18 mouse cellular contexts compared by ENCODE assay signal in genomic region chr2:105521841-105522240, GRCm38 (mm10).
DNase-seq lines count a peak whose midpoint lies in the region; ATAC-seq lines count a peak whose summit lies in the region.
"Had no signal": no experiment of that assay in that cellular context is flagged by ENCODE, and none has a peak within 500 bp of the region (broad histone marks: within the 10 kb centered on the region; RNA-seq: fewer than 3 reads in every experiment).

No protein-coding gene starts in this region.

- no peak overlapping the region for H3K4me2 ChIP-seq in midbrain, embryonic 14.5 days (ENCODE audit: low read length)
- H3K4me2 ChIP-seq in kidney, embryonic 16.5 days (replicated peaks; ENCODE audit: low read depth, low read length), result no peak overlapping the region
- H3K4me2 ChIP-seq in limb, embryonic 11.5 days (ENCODE audit: low read depth, severe bottlenecking), result no peak overlapping the region
- no peak overlapping the region for H3K4me2 ChIP-seq in forebrain, embryonic 12.5 days
- H3K4me2 ChIP-seq: embryonic facial prominence, embryonic 15.5 days; hindbrain, embryonic 14.5 days; intestine, embryonic 15.5 days; limb, embryonic 13.5 days; liver, embryonic 15.5 days had no signal

- peaks cover 100% of the 10 kb centered on the region for H3K27me3 ChIP-seq in midbrain, embryonic 10.5 days (ENCODE audit: low read depth, poor library complexity, severe bottlenecking)
- H3K27me3 ChIP-seq in midbrain, embryonic 14.5 days (ENCODE audit: control insufficient read depth, insufficient read depth, low read length), result peaks cover 6% of the 10 kb centered on the region; the same call in 1 of the 2 replicates
- no peaks in the 10 kb centered on the region for H3K27me3 ChIP-seq in kidney, embryonic 16.5 days (ENCODE audit: insufficient read depth, low read length)
- H3K27me3 ChIP-seq in limb, embryonic 11.5 days (ENCODE audit: control insufficient read depth, insufficient read depth, low read length), result no peaks in the 10 kb centered on the region
- peaks cover 61% of the 10 kb centered on the region for H3K27me3 ChIP-seq in forebrain, embryonic 12.5 days
- H3K27me3 ChIP-seq: embryonic facial prominence, embryonic 15.5 days; intestine, embryonic 15.5 days; limb, embryonic 13.5 days; liver, embryonic 15.5 days had no signal

- peaks cover 53% of the 10 kb centered on the region for H3K4me1 ChIP-seq in midbrain, embryonic 10.5 days
- peaks cover 3% of the 10 kb centered on the region; the same call in 1 of the 2 replicates for H3K4me1 ChIP-seq in midbrain, embryonic 14.5 days (ENCODE audit: control insufficient read depth, insufficient read depth, low read length)
- peaks cover 16% of the 10 kb centered on the region; the same call in 1 of the 2 replicates for H3K4me1 ChIP-seq in kidney, embryonic 16.5 days (ENCODE audit: insufficient read depth, low read length)
- no peaks in the 10 kb centered on the region for H3K4me1 ChIP-seq in limb, embryonic 11.5 days (ENCODE audit: control insufficient read depth, insufficient read depth, low read length)
- peaks cover 15% of the 10 kb centered on the region for H3K4me1 ChIP-seq in forebrain, embryonic 12.5 days
- H3K4me1 ChIP-seq: embryonic facial prominence, embryonic 15.5 days; intestine, embryonic 15.5 days; limb, embryonic 13.5 days; liver, embryonic 15.5 days had no signal

- peak; percentile 50 for DNase-seq in midbrain, embryonic 10.5 days (ENCODE audit: low spot score)
- no peak for DNase-seq in midbrain, embryonic 14.5 days
- peak; percentile 42 for DNase-seq in embryo, embryonic 9.5 days (ENCODE audit: extremely low spot score)
- peak; percentile 19 for DNase-seq in limb, embryonic 11.5 days (ENCODE audit: low spot score)
- no peak for DNase-seq in right cerebral cortex, adult 2 months (ENCODE audit: low spot score in 2 of 2)
- no peak for DNase-seq in right cerebral cortex, postnatal 4 days
- DNase-seq: gastrocnemius, postnatal 36 days; lung, postnatal 10 days had no signal

- ATAC-seq in midbrain, embryonic 14.5 days (ENCODE audit: low FRiP score, low TSS enrichment), result no peak
- peak; percentile 92 for ATAC-seq in kidney, embryonic 16.5 days (ENCODE audit: low FRiP score, low TSS enrichment)
- ATAC-seq in limb, embryonic 11.5 days (ENCODE audit: insufficient number of reproducible peaks, low FRiP score, low TSS enrichment, low read depth), result no peak
- no peak for ATAC-seq in forebrain, embryonic 12.5 days (ENCODE audit: low FRiP score)
- ATAC-seq: forebrain, embryonic 14.5 days; intestine, embryonic 15.5 days had no signal

- H3K9me3 ChIP-seq in midbrain, embryonic 10.5 days (replicated peaks), result no peaks in the 10 kb centered on the region
- H3K9me3 ChIP-seq in midbrain, embryonic 14.5 days (ENCODE audit: control insufficient read depth, low read length), result no peaks in the 10 kb centered on the region
- H3K9me3 ChIP-seq in kidney, embryonic 16.5 days (ENCODE audit: low read length), result no peaks in the 10 kb centered on the region
- H3K9me3 ChIP-seq in limb, embryonic 11.5 days (ENCODE audit: control insufficient read depth, low read length), result no peaks in the 10 kb centered on the region
- no peaks in the 10 kb centered on the region for H3K9me3 ChIP-seq in forebrain, embryonic 12.5 days
- H3K9me3 ChIP-seq: embryonic facial prominence, embryonic 15.5 days; heart, embryonic 10.5 days; intestine, embryonic 15.5 days; limb, embryonic 13.5 days; liver, embryonic 15.5 days had no signal

- no peak overlapping the region for H3K4me3 ChIP-seq in midbrain, embryonic 10.5 days
- no peak overlapping the region for H3K4me3 ChIP-seq in midbrain, embryonic 14.5 days (replicated peaks; ENCODE audit: low read depth, low read length)
- H3K4me3 ChIP-seq in kidney, embryonic 16.5 days (ENCODE audit: low read length), result no peak overlapping the region
- H3K4me3 ChIP-seq in limb, embryonic 11.5 days (ENCODE audit: low read depth, low read length), result no peak overlapping the region
- H3K4me3 ChIP-seq in forebrain, embryonic 12.5 days (replicated peaks), result no peak overlapping the region
- H3K4me3 ChIP-seq: embryonic facial prominence, embryonic 15.5 days; heart, embryonic 10.5 days; intestine, embryonic 15.5 days; left cerebral cortex, adult 2 months; limb, embryonic 13.5 days; liver, embryonic 15.5 days had no signal

- 3% methylated on average over 4 of the region's 4 CpGs for WGBS in midbrain, embryonic 10.5 days
- 8% methylated on average over 4 of the region's 4 CpGs for WGBS in midbrain, embryonic 14.5 days
- 7% methylated on average over 4 of the region's 4 CpGs for WGBS in kidney, embryonic 16.5 days
- 10% methylated on average over 4 of the region's 4 CpGs for WGBS in limb, embryonic 11.5 days
- 9% methylated on average over 4 of the region's 4 CpGs for WGBS in forebrain, embryonic 12.5 days

- no peaks in the 10 kb centered on the region for H3K36me3 ChIP-seq in midbrain, embryonic 10.5 days
- H3K36me3 ChIP-seq in midbrain, embryonic 14.5 days (ENCODE audit: control insufficient read depth, insufficient read depth, low read length), result no peaks in the 10 kb centered on the region
- no peaks in the 10 kb centered on the region for H3K36me3 ChIP-seq in kidney, embryonic 16.5 days (ENCODE audit: insufficient read depth, low read length)
- H3K36me3 ChIP-seq in limb, embryonic 11.5 days (ENCODE audit: control insufficient read depth, insufficient read depth, low read length), result no peaks in the 10 kb centered on the region
- no peaks in the 10 kb centered on the region for H3K36me3 ChIP-seq in forebrain, embryonic 12.5 days (replicated peaks)
- H3K36me3 ChIP-seq: embryonic facial prominence, embryonic 15.5 days; heart, embryonic 10.5 days; intestine, embryonic 15.5 days; limb, embryonic 13.5 days; liver, embryonic 15.5 days had no signal

- H3K9ac ChIP-seq in midbrain, embryonic 14.5 days (replicated peaks; ENCODE audit: low read length), result no peak overlapping the region
- H3K9ac ChIP-seq in kidney, embryonic 16.5 days (replicated peaks; ENCODE audit: low read length), result no peak overlapping the region
- H3K9ac ChIP-seq in limb, embryonic 11.5 days (ENCODE audit: low read length), result no peak overlapping the region
- no peak overlapping the region for H3K9ac ChIP-seq in forebrain, embryonic 12.5 days
- H3K9ac ChIP-seq: embryonic facial prominence, embryonic 15.5 days; hindbrain, embryonic 14.5 days; intestine, embryonic 15.5 days; limb, embryonic 13.5 days; liver, embryonic 15.5 days had no signal

- H3K27ac ChIP-seq in midbrain, embryonic 10.5 days (replicated peaks), result 0 out of 2 replicates have a peak overlapping the region, but pooled peaks have one; percentile 28
- no peak overlapping the region for H3K27ac ChIP-seq in midbrain, embryonic 14.5 days (replicated peaks; ENCODE audit: low read depth, low read length)
- H3K27ac ChIP-seq in kidney, embryonic 16.5 days (ENCODE audit: low read length), result no peak overlapping the region
- H3K27ac ChIP-seq in limb, embryonic 11.5 days (replicated peaks; ENCODE audit: low read depth, low read length), result no peak overlapping the region
- H3K27ac ChIP-seq in forebrain, embryonic 12.5 days, result no peak overlapping the region
- H3K27ac ChIP-seq: embryonic facial prominence, embryonic 15.5 days; heart, embryonic 10.5 days; hindbrain, embryonic 14.5 days; intestine, embryonic 15.5 days; left cerebral cortex, adult 2 months; limb, embryonic 13.5 days; liver, embryonic 15.5 days had no signal

Comparison
In these comparisons a context has a peak if more than half of its experiments do, and no peak if none do; other contexts are left out.
1. DNase-seq: peak in midbrain, embryonic 10.5 days (single experiment), embryo, embryonic 9.5 days (single experiment) and limb, embryonic 11.5 days (single experiment); none in midbrain, embryonic 14.5 days (single experiment), right cerebral cortex, adult 2 months (0 of 2) and right cerebral cortex, postnatal 4 days (single experiment).